Mouse (Mus musculus) thymus, adult 2 months (tissue): ENCODE data around the gene Gabbr2. TPM values are rescaled to one million over a fixed set of nuclear protein-coding genes. Genes with fewer than 3 reads are reported as not detected.
"Not testable (repeated sequence)": the region's sequence is repeated elsewhere in the genome, so short reads cannot be mapped to it uniquely, and the experiment has no call there.

Source experiments
- DNase-seq: peaks from one replicate; pipeline ENCODE4 v3.0.0; 2021
- H3K27ac ChIP-seq: fragments of 200-500 bp; 2 replicates; pipeline ENCODE4 v1.5.1; 2012; ENCODE audit warnings: low read length, control low read depth; ENCODE audit not compliant: control insufficient read depth, insufficient read depth
- H3K27me3 ChIP-seq: fragments of 200-500 bp; 2 replicates; pipeline ENCODE4 v1.6.1; 2012; ENCODE audit warnings: mild to moderate bottlenecking, low read length, moderate library complexity, mixed read lengths; ENCODE audit not compliant: control insufficient read depth, insufficient read depth
- H3K36me3 ChIP-seq: fragments of 200-500 bp; 2 replicates; pipeline ENCODE4 v1.6.1; 2012; ENCODE audit warnings: mild to moderate bottlenecking, low read length, moderate library complexity; ENCODE audit not compliant: control insufficient read depth, insufficient read depth
- H3K4me1 ChIP-seq: fragments of 200-500 bp; replicated peaks from 2 replicates; pipeline ENCODE4 v1.6.1; 2012; ENCODE audit warnings: low read length; ENCODE audit not compliant: control insufficient read depth, insufficient read depth
- H3K4me3 ChIP-seq: fragments of 200-500 bp; 2 replicates; pipeline ENCODE4 v1.5.1; 2012; ENCODE audit warnings: mild to moderate bottlenecking, low read length, control low read depth, moderate library complexity; ENCODE audit not compliant: control insufficient read depth, insufficient read depth
- CTCF ChIP-seq: fragments of 200-500 bp; IDR thresholded peaks from 2 replicates; pipeline ENCODE4 v1.5.1; 2012; ENCODE audit warnings: mild to moderate bottlenecking, control low read depth, low read length, moderate library complexity, borderline replicate concordance; ENCODE audit not compliant: control insufficient read depth, poor library complexity, insufficient read depth; ENCODE audit errors: extremely low read depth
- POLR2A ChIP-seq: fragments of 200-500 bp; IDR thresholded peaks from 2 replicates; pipeline ENCODE4 v1.6.1; 2012; ENCODE audit warnings: mild to moderate bottlenecking, low read length, control low read depth, moderate library complexity; ENCODE audit not compliant: control insufficient read depth, poor library complexity, insufficient read depth; ENCODE audit errors: extremely low read depth
- WGBS: fragments of 180-500 bp; shearing (Covaris S2); methylation state at CpG from one replicate; pipeline ENCODE4 v1.1.7; 2018; 5-methylcytosine and 5-hydroxymethylcytosine counted together
- polyA plus RNA-seq: library from polyadenylated mRNA; depleted of rRNA; stranded (reverse); fragments of >200 nt; gene quantifications from 2 replicates; pipeline ENCODE4 v1.2.3, GENCODE M21; 2012

Gene Gabbr2
- polyA plus RNA-seq, 1 experiment = 0.20 TPM

- Histone ChIP-seq H3K27ac (no peak overlapping the region), H3K4me1 (no peaks in the 10 kb centered on the region), H3K4me3 (no peak overlapping the region), H3K36me3 (no peaks in the 10 kb centered on the region), H3K27me3 (no peaks in the 10 kb centered on the region)
- 56% methylated on average over 8 of the region's 8 CpGs for WGBS
- TF ChIP-seq CTCF = no peak
- no peak for TF ChIP-seq POLR2A
- DNase-seq = no peak
Measured at GRCm38 (mm10) chr4:46642924-46643675, 348.6 kb downstream of the Gabbr2 start.

GRCm38 (mm10) chr4:46641283-46641682 lies 350.4 kb downstream of the Gabbr2 start:
- 52% methylated on average over 4 of the region's 4 CpGs for WGBS

GRCm38 (mm10) chr4:46639866-46640265 lies 351.8 kb downstream of the Gabbr2 start:
- Histone ChIP-seq H3K27me3 (no peaks in the 10 kb centered on the region), H3K36me3 (no peaks in the 10 kb centered on the region), H3K27ac (no peak overlapping the region), H3K4me3 (no peak overlapping the region), H3K4me1 (no peaks in the 10 kb centered on the region; the same call in 1 of the 2 replicates)
- TF ChIP-seq CTCF (no peak), POLR2A (no peak)
- no peak for DNase-seq
- WGBS = 95% methylated on average over 8 of the region's 8 CpGs

More at GRCm38 (mm10) chr4:46641283-46641682, 350.4 kb downstream of the Gabbr2 start:
- no peak overlapping the region for H3K27ac ChIP-seq
- H3K4me3 ChIP-seq = no peak overlapping the region
- TF ChIP-seq POLR2A (no peak), CTCF (no peak)
- no peaks in the 10 kb centered on the region for H3K27me3 ChIP-seq
- H3K36me3 ChIP-seq = no peaks in the 10 kb centered on the region
- no peak for DNase-seq
- no peaks in the 10 kb centered on the region for H3K4me1 ChIP-seq

- DNase-seq, H3K27me3 ChIP-seq, H3K4me1 ChIP-seq, H3K27ac ChIP-seq, H3K36me3 ChIP-seq, H3K4me3 ChIP-seq: not testable (repeated sequence)
- WGBS = 97% methylated on average over 10 of the region's 10 CpGs
Measured at GRCm38 (mm10) chr4:46637250-46637649, 354.4 kb downstream of the Gabbr2 start.

- 62% methylated on average over 16 of the region's 16 CpGs for WGBS
- H3K4me3 ChIP-seq = no peak overlapping the region
- H3K27me3 ChIP-seq = no peaks in the 10 kb centered on the region
- H3K36me3 ChIP-seq = no peaks in the 10 kb centered on the region
- H3K4me1 ChIP-seq = no peaks in the 10 kb centered on the region; the same call in 1 of the 2 replicates
- TF ChIP-seq CTCF (no peak), POLR2A (no peak)
- no peak for DNase-seq
- no peak overlapping the region for H3K27ac ChIP-seq
Measured at GRCm38 (mm10) chr4:46635702-46636430, 355.8 kb downstream of the Gabbr2 start.

- no peak for TF ChIP-seq CTCF
- no peak for TF ChIP-seq POLR2A
- 91% methylated on average over 6 of the region's 6 CpGs for WGBS
- no peak overlapping the region for H3K27ac ChIP-seq
Measured at GRCm38 (mm10) chr4:46634881-46635280, 356.8 kb downstream of the Gabbr2 start.

GRCm38 (mm10) chr4:46633565-46633964 lies 358.1 kb downstream of the Gabbr2 start:
- not testable (repeated sequence) for H3K36me3 ChIP-seq
- 95% methylated on average over 6 of the region's 6 CpGs for WGBS

More at GRCm38 (mm10) chr4:46634881-46635280, 356.8 kb downstream of the Gabbr2 start:
- Histone ChIP-seq H3K4me1 (no peaks in the 10 kb centered on the region; the same call in 1 of the 2 replicates), H3K4me3 (no peak overlapping the region), H3K36me3 (no peaks in the 10 kb centered on the region), H3K27me3 (no peaks in the 10 kb centered on the region)
- no peak for DNase-seq

More at GRCm38 (mm10) chr4:46633565-46633964, 358.1 kb downstream of the Gabbr2 start:
- not testable (repeated sequence) for H3K27ac ChIP-seq, DNase-seq, H3K4me3 ChIP-seq, H3K4me1 ChIP-seq, H3K27me3 ChIP-seq
